Mouse (Mus musculus) leukemia stem cell, adult 10-12 weeks (primary cell): ENCODE measurements around the gene Lysmd2. TPM values are rescaled to one million over a fixed set of nuclear protein-coding genes. Genes with fewer than 3 reads are reported as not detected.

Experiments
- polyA plus RNA-seq: library from polyadenylated mRNA; stranded (reverse); fragments of >175 nt; gene quantifications from 2 replicates; pipeline ENCODE4 v1.2.3, GENCODE M21; 2012; ENCODE audit warnings: low replicate concordance

The Lysmd2 gene
- polyA plus RNA-seq: 4.8 TPM in 2 replicates

DNA sequence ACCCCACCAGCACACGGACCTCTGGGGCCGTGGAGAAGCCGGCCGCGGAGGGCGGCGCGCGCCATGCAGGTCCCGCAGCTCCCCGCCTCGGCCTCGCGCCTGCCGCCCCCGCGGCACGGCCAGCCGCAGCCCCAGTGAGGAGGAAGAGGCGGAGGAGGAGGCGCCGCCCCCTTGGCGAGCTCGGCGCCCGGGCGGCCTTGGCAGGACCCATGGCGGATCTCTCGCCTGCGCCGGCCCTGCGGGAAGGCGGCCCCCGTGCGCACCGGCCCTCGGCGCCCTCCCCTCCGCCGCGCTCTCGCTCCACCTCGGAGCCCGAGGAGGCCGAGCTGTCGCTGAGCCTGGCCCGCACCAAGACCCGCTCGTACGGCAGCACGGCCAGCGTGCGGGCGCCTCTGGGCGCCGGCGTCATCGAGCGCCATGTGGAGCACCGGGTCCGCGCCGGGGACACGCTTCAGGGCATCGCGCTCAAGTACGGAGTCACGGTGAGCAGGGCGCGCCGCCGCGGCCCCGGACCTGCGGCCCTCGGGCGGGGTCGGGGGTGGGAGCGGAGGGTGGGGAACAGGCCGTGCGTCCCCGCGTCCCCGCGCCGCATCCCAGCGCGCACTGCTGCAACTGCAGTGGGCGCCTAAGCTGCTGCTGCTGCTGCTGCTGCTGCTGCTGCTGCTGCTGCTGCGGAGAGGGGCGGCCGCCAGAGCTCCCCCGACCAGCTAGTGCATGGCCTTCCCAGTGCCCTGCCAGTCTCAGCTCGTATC is at the start of gene Lysmd2:
TSS of gene Lysmd2 (plus strand) at position 186 of the 752 bp plus-strand sequence.

DNA sequence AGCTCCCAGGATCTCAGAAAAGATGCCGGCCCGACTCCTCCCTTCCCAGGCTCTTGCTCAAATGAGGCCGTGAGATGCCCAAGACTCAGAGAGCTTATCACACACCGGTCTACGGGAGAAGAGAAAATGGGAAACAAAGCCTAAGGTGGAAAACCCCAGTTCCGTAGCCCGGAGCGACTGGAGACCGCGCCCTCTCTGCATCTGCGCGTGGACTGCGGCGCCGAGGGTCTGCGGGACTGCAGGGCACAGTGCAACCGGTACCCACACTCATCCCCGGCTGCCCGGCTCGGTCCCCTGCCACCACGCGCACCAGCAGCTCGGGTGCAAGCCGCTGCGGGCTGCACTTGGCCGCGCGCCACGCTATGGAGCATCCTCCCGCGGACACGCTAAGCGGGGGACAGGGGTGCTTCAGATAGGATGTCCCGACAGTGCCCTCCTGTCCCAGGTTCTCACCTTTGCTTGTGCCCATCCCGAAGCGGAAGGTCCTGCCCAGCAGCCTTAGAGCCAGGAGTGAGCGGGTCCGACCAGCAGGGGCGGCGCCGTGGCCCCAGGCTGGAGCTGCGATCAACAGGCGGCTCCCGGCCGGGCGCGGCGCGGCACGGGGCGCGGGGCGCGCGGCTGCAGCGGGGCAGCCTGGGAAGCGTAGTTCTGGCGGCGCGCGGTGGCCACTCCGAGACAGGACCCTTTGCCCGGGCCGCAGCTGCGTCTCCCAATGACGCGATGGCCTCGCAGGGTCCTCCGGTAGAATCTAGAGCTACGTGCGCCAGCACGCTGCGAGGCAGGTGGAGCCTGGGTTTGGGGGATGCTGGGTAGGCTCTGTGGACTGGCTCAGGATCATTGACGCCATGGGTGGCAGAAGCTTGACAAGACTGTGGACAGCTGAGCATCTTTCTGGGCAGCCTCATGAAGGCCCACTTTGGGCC is 14.7 kb upstream of the Lysmd2 start, which contains the start of gene Tmod2:
TSS of gene Tmod2 (minus strand) at position 755 of the 923 bp plus-strand sequence.

DNA sequence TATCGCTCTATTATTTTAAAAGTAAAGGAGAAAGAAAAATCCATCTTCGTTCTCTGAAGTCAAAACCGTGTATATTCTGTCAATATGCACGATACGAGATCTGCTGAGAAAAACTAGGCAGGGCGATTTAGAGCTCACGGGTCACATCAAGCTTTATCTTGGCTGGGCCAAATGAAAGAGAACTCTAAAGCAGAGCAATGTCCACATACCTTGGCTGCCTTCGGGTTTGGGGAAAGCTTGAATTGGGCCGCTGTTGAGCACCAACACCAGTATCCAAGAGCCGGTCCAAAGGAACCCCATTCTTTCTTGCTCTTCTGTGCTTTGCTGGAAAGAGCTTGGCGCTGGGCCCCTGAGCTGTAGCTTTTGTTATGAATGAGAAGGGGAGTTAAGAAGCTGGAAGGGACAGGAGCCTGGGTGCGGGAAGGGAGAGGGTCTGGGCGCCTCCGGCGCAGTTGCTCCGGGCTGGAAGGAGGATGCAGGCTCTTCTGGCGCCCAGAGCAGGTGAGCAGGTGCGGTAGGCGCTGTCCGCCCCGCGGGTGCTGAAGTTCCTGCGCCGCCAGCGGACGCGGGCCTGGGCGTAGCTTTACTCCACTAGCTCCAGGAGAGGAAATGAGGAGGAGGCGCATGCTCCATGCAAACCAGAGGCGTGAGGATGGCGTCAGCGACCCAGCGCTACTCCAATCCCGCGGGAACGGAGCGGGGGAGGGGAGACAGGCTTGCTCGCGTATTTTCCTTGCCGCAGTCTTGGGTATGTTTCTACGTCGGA is 58.1 kb downstream of the Lysmd2 start, which contains the start of gene Scg3:
TSS of gene Scg3 (minus strand) at position 631 of the 766 bp plus-strand sequence.

Other genes starting within 250 kb of the Lysmd2 start
- gene Mapk6, start 215.7 kb upstream of the Lysmd2 start, polyA plus RNA-seq: 5.6 and 10.4 TPM in 2 replicates
- gene Leo1, start 184.2 kb upstream of the Lysmd2 start, polyA plus RNA-seq: 8.5 and 10.5 TPM in 2 replicates
- gene Tmod3, start 66.1 kb upstream of the Lysmd2 start, polyA plus RNA-seq: 3.3 and 11.9 TPM in 2 replicates
- gene Tmod2, start 14.4 kb upstream of the Lysmd2 start, polyA plus RNA-seq: 0.07 TPM in 1 of 2 replicates, not detected in the other
- gene Scg3, start 58.3 kb downstream of the Lysmd2 start, polyA plus RNA-seq: not detected in 2 replicates
- not detected in 2 replicates for gene Bmp5, start 149.6 kb downstream of the Lysmd2 start, polyA plus RNA-seq